Mouse (Mus musculus): ENCODE measurements around the gene Snapc1. TPM values are rescaled to one million over a fixed set of nuclear protein-coding genes. Genes with fewer than 3 reads are reported as not detected.

Gene Snapc1
- polyA plus RNA-seq, 1 experiment = 167 TPM

DNA sequence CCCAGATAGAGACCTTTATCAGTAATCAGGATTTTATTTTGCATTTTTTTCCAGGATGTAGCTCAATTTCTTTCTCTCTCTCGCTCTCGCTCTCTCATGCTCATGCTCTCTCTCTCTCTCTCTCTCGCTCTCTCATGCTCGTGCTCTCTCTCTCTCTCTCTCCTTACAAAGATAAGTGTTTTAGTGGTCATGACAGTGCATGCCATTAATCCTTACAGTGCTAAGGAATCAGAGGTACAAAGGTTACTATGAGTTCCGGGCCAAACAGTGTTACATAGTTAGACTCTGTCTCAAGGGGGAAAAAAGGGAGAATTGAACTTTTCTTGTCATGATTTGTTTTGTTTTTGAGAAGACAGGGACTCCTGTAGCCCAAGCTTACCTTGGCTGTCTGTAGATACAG is 15.4 kb downstream of the Snapc1 start:
- H3K4me3 ChIP-seq (ENCODE audit: insufficient read depth, low read depth, low read length) = no peak overlapping the region
- H3K4me1 ChIP-seq (ENCODE audit: control insufficient read depth, insufficient read depth, low read length) = no peaks in the 10 kb centered on the region
- WGBS = 90% methylated on average over 5 of the region's 5 CpGs
- no peak overlapping the region for H3K27ac ChIP-seq (ENCODE audit: insufficient read depth, low read depth, low read length)
- TF ChIP-seq POLR2A (IDR thresholded peaks at IDR 0.05; ENCODE audit: insufficient read depth, low read depth, low read length) (no peak), CTCF (IDR thresholded peaks at IDR 0.05; ENCODE audit: insufficient read depth, low read depth, low read length) (no peak)

DNA sequence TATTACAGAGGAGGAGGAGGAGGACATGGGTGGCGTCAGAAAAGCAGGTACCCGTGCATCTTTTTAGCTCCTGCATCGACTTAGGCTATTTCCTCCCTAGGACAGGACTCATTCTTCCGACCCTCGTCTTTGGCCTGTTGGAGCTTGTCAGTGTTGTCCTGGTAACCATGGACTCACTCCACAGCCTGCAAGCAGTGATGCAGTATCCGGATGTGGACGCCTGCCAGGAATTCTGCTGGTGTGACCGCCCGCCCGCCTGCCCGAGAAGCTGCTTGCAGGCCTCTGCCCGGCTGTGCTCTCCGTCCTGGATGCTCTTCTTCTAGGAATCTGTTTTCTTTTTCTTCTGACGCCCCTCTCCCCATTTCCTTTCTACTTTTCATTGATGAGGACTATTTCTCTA is 18.3 kb downstream of the Snapc1 start:
- no peak overlapping the region for H3K4me3 ChIP-seq (ENCODE audit: insufficient read depth, low read depth, low read length)
- TF ChIP-seq POLR2A (IDR thresholded peaks at IDR 0.05; ENCODE audit: insufficient read depth, low read depth, low read length) (no peak), CTCF (IDR thresholded peaks at IDR 0.05; ENCODE audit: insufficient read depth, low read depth, low read length) (no peak)
- H3K4me1 ChIP-seq (ENCODE audit: control insufficient read depth, insufficient read depth, low read length) = no peaks in the 10 kb centered on the region
- no peak overlapping the region for H3K27ac ChIP-seq (ENCODE audit: insufficient read depth, low read depth, low read length)
- WGBS = 46% methylated on average over 14 of the region's 14 CpGs

DNA sequence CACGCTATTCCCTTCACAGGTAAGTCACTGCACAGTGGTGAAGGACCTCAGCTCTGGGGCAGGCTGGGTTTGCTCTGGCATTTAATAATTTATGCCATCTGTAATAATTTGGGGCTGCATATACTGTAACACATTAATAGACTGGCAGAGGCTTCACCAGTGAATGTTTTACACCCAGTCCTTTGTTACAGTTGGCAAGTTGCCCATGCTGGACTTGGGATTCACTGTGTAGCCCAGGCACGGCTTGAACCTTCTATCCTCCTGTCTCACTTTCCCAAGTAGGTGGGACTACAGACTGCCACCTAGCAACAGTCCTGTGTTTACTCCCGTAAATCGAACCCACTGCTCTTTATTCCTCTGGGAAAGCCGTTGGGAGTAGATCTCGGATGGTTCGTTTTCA is 22.0 kb downstream of the Snapc1 start:
- Histone ChIP-seq H3K4me1 (ENCODE audit: control insufficient read depth, insufficient read depth, low read length) (no peaks in the 10 kb centered on the region), H3K27ac (ENCODE audit: insufficient read depth, low read depth, low read length) (no peak overlapping the region), H3K4me3 (ENCODE audit: insufficient read depth, low read depth, low read length) (no peak overlapping the region)
- WGBS = 89% methylated on average over 7 of the region's 7 CpGs
- TF ChIP-seq CTCF (IDR thresholded peaks at IDR 0.05; ENCODE audit: insufficient read depth, low read depth, low read length) = no peak
- TF ChIP-seq POLR2A (IDR thresholded peaks at IDR 0.05; ENCODE audit: insufficient read depth, low read depth, low read length) = no peak

DNA sequence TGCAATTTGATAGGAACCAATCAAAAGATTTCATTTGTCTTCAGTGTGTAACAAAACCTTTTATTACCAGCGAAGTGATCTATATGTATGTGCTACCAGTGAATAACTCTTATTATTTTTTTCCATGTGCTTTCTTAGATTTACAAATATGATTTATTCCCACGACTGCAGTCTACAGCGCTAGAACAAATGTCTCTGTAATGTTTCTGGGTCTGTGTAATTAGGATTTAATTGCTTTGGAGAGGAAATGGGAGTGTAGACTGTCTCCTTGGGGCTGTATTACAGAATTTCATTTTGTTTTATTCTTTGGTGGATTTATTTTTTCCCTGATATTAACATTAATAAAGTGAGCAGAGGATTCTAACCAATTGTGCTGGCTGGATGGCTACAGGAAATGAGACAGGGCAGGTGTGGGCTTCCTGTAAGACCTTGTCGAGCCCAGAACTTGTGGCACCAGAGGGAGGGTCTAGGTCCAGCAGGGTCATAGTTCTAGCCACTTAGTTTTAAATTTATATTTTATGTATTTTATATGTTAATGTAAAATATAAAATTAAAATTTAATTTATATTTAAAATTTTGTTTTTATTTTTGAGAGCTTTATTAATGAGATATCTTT is 24.2 kb downstream of the Snapc1 start:
- no peak overlapping the region for H3K27ac ChIP-seq (ENCODE audit: insufficient read depth, low read depth, low read length)
- WGBS = 65% methylated on average over 4 of the region's 4 CpGs
- TF ChIP-seq POLR2A (IDR thresholded peaks at IDR 0.05; ENCODE audit: insufficient read depth, low read depth, low read length) (no peak), CTCF (IDR thresholded peaks at IDR 0.05; ENCODE audit: insufficient read depth, low read depth, low read length) (no peak)
- no peaks in the 10 kb centered on the region for H3K4me1 ChIP-seq (ENCODE audit: control insufficient read depth, insufficient read depth, low read length)
- H3K4me3 ChIP-seq (ENCODE audit: insufficient read depth, low read depth, low read length) = no peak overlapping the region

DNA sequence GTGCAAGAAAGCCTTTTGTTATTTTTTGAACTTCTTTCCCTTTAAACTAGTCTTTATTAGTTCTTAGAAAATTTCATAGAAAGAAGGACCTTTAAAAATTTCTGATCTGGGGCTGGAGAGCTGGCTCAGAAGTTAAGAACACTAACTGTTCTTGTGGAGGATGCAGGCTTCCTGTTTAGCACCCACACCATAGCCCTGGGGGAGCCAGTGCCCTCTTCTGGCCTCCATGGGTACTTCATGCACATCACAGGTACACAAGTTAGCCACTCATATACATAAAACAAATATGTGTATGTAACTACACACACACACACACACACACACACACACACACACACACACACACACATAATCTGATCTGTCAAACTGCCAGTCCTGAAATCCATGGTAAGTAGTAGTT is 25.3 kb downstream of the Snapc1 start:
- Histone ChIP-seq H3K27ac (ENCODE audit: insufficient read depth, low read depth, low read length) (no peak overlapping the region), H3K4me3 (ENCODE audit: insufficient read depth, low read depth, low read length) (no peak overlapping the region), H3K4me1 (ENCODE audit: control insufficient read depth, insufficient read depth, low read length) (no peaks in the 10 kb centered on the region)
- TF ChIP-seq CTCF (IDR thresholded peaks at IDR 0.05; ENCODE audit: insufficient read depth, low read depth, low read length) (no peak), POLR2A (IDR thresholded peaks at IDR 0.05; ENCODE audit: insufficient read depth, low read depth, low read length) (no peak)

DNA sequence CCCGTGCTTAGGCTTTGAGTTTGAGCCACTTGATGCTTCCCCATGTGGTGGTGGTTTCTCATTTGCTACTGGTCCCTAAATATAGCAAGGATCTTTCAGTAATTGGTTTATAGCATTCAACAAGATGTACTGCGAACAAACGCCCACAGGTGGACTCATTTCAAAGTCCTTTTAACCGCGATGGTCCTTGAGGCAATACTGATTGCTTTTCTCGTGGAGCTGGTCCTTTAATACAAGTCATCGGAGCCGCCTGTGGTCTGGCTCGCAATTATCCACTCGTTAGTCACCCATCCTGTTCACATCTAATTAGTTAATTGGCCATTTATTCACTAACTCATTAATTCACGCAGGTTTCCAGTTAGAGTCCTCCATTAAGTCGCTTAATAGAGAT is 32.6 kb downstream of the Snapc1 start:
- peak overlapping the region; percentile 73 for H3K4me3 ChIP-seq (ENCODE audit: insufficient read depth, low read depth, low read length)
- peaks cover 10% of the 10 kb centered on the region for H3K4me1 ChIP-seq (ENCODE audit: control insufficient read depth, insufficient read depth, low read length)
- TF ChIP-seq POLR2A (IDR thresholded peaks at IDR 0.05; ENCODE audit: insufficient read depth, low read depth, low read length) = no peak
- no peak for TF ChIP-seq CTCF (IDR thresholded peaks at IDR 0.05; ENCODE audit: insufficient read depth, low read depth, low read length)
- H3K27ac ChIP-seq (ENCODE audit: insufficient read depth, low read depth, low read length) = no peak overlapping the region
- WGBS = 14% methylated on average over 12 of the region's 12 CpGs

DNA sequence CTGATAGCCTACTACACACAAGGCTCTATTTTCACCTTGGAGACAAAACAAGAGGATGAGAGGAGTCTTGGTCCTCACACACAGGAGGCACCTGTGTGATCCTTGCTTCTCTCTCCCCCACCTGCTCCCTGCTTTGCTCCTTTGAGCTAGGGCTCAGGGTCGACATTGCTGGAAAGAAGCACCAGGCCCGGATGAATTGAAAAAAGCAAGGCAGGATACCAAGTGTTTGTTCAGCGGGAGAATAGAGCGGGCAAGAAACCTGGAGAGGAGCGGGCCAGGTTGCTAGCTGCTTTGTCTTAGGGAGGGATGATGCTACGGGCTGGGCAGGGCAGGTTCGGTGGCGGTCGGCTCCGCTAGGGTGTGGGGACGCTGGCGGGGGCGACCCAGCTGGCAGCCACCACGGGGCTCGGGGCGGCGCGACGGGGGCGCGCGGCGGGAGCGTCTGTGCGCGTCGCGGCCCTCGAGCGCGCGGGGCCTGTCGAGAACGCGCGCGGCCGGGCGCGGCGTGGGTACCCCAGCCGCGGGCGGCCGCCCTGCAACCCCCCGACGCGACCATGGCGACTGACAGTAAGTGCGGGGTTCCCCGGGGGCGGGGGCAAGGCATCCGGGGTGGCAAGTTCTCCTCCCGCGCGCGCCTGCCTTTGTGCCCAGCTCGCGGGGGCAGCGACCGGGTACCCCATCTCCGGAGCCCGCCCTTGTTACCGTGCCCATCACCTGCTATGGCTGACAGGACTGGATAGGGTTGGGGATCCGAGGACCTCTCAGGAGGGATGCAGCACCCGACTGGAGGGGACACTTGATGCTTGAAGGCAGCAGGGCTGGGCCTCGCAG is 33.2 kb downstream of the Snapc1 start, which contains the start of gene Syt16:
Syt16 (plus strand) TSS at position 365 of the 831 bp plus-strand sequence.
- 1% methylated on average over 66 of the region's 67 CpGs for WGBS
- peak; percentile 31; the same call in 1 of the 2 replicates for TF ChIP-seq POLR2A (IDR thresholded peaks at IDR 0.05; ENCODE audit: insufficient read depth, low read depth, low read length)
- no peak for TF ChIP-seq CTCF (IDR thresholded peaks at IDR 0.05; ENCODE audit: insufficient read depth, low read depth, low read length)
- peak within 1 kb of the TSS; percentile 73 for H3K4me3 ChIP-seq (ENCODE audit: insufficient read depth, low read depth, low read length)
- H3K27ac ChIP-seq (ENCODE audit: insufficient read depth, low read depth, low read length) = peak within 1 kb of the TSS; percentile 69
- peaks cover 10% of the 10 kb centered on the region for H3K4me1 ChIP-seq (ENCODE audit: control insufficient read depth, insufficient read depth, low read length)

DNA sequence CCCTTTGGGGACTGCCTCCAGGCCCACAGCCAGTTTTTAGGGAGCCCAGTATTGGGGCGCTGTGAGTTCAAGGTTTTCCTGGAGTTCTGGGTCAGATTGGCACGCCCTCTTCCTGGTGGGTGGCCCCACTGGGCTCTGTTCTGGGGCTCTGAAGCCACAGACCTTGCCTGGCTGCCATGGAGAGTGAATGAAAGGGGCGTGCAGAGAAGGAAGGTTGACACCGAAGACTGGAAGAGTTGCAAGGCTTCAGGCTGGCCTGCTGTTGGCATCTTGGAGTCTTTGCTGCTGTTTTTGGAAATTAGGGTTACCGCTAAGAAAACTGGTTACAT is 33.8 kb downstream of the Snapc1 start:
- Histone ChIP-seq H3K4me3 (ENCODE audit: insufficient read depth, low read depth, low read length) (peak overlapping the region; percentile 73), H3K4me1 (ENCODE audit: control insufficient read depth, insufficient read depth, low read length) (peaks cover 10% of the 10 kb centered on the region), H3K27ac (ENCODE audit: insufficient read depth, low read depth, low read length) (no peak overlapping the region)
- 33% methylated on average over 5 of the region's 5 CpGs for WGBS
- TF ChIP-seq CTCF (IDR thresholded peaks at IDR 0.05; ENCODE audit: insufficient read depth, low read depth, low read length) (no peak), POLR2A (IDR thresholded peaks at IDR 0.05; ENCODE audit: insufficient read depth, low read depth, low read length) (no peak)

DNA sequence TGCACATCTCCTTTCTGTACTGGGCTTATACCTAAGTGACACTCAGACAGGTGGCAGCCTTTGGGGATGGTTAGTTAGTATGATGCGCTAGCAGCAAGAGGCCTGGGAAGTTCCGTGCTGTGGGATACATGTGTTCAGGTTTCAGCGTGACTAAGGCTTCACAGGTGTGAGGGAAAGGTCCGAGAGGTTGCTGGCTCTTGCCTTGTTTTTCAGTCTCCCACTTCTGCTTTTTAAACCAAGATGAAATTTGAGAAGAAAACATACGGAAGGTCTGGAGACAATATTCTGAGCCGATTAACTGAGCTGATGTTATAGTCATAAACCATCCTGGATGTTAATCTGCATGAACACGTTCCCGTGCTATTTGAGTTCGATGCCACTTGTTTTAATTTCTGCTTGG is 38.2 kb downstream of the Snapc1 start:
- H3K27ac ChIP-seq (ENCODE audit: insufficient read depth, low read depth, low read length) = no peak overlapping the region
- WGBS = 93% methylated on average over 9 of the region's 9 CpGs
- TF ChIP-seq CTCF (IDR thresholded peaks at IDR 0.05; ENCODE audit: insufficient read depth, low read depth, low read length) (no peak), POLR2A (IDR thresholded peaks at IDR 0.05; ENCODE audit: insufficient read depth, low read depth, low read length) (no peak)
- H3K4me1 ChIP-seq (ENCODE audit: control insufficient read depth, insufficient read depth, low read length) = peaks cover 4% of the 10 kb centered on the region
- H3K4me3 ChIP-seq (ENCODE audit: insufficient read depth, low read depth, low read length) = no peak overlapping the region
